Mouse (Mus musculus) small intestine, adult 2 months (tissue): ENCODE data around the gene Dnajc22.

Experiments used
- CTCF ChIP-seq: fragments of 200-500 bp; IDR thresholded peaks from 2 replicates; pipeline ENCODE4 v1.5.1; 2012; ENCODE audit warnings: low read depth, mild to moderate bottlenecking, control low read depth, inconsistent platforms, low read length, moderate library complexity, mixed read lengths; ENCODE audit not compliant: insufficient replicate concordance, insufficient read length; ENCODE audit errors: extremely low read depth
- POLR2A ChIP-seq: fragments of 200-500 bp; IDR thresholded peaks from 2 replicates; pipeline ENCODE4 v1.6.1; 2012; ENCODE audit warnings: low read depth, mild to moderate bottlenecking, control low read depth, inconsistent platforms, low read length, moderate library complexity

- TF ChIP-seq CTCF (no peak), POLR2A (no peak)
Measured at GRCm38 (mm10) chr15:99111139-99111538, 18.2 kb downstream of the Dnajc22 start.
